Mouse (Mus musculus) cortical plate, adult 2 months (tissue): ENCODE data around the gene Olfr287. TPM values are rescaled to one million over a fixed set of nuclear protein-coding genes. Genes with fewer than 3 reads are reported as not detected.

Source experiments
- H3K27ac ChIP-seq: fragments of 200-500 bp; 2 replicates; pipeline ENCODE4 v1.5.1; 2012; ENCODE audit warnings: low read length, control low read depth, inconsistent platforms; ENCODE audit not compliant: insufficient read depth
- H3K4me1 ChIP-seq: fragments of 200-500 bp; 2 replicates; pipeline ENCODE4 v1.6.1; 2011; ENCODE audit warnings: low read length; ENCODE audit not compliant: control insufficient read depth, insufficient read depth
- H3K4me3 ChIP-seq: fragments of 200-500 bp; 2 replicates; pipeline ENCODE4 v1.5.1; 2011; ENCODE audit warnings: mild to moderate bottlenecking, low read length, control low read depth; ENCODE audit not compliant: insufficient read depth
- CTCF ChIP-seq: fragments of 200-500 bp; IDR thresholded peaks from 2 replicates; pipeline ENCODE4 v1.5.1; 2011; ENCODE audit warnings: mild to moderate bottlenecking, control low read depth, low read length; ENCODE audit not compliant: insufficient read depth; ENCODE audit errors: extremely low read depth
- POLR2A ChIP-seq: fragments of 200-500 bp; IDR thresholded peaks from 2 replicates; pipeline ENCODE4 v1.6.1; 2011; ENCODE audit warnings: mild to moderate bottlenecking, low read length, control low read depth; ENCODE audit not compliant: insufficient read depth; ENCODE audit errors: extremely low read depth
- polyA plus RNA-seq: library from polyadenylated mRNA; depleted of rRNA; stranded (reverse); fragments of >200 nt; gene quantifications from 2 replicates; pipeline ENCODE4 v1.2.3, GENCODE M21; 2012; rRNA removed

Olfr287 gene
- polyA plus RNA-seq, 1 experiment: 18.2 TPM

- peaks cover 2% of the 10 kb centered on the region; the same call in 1 of the 2 replicates for H3K4me1 ChIP-seq
- TF ChIP-seq CTCF: no peak
- TF ChIP-seq POLR2A: no peak
- no peak overlapping the region for H3K27ac ChIP-seq
- H3K4me3 ChIP-seq: peak overlapping the region; percentile 52
These were observed 50.5 kb downstream of the Olfr287 start for GRCm38 (mm10) chr15:98170365-98170764.

- H3K4me1 ChIP-seq: no peaks in the 10 kb centered on the region; the same call in 1 of the 2 replicates
- H3K4me3 ChIP-seq: peak overlapping the region; percentile 52
- TF ChIP-seq CTCF: no peak
- no peak for TF ChIP-seq POLR2A
- H3K27ac ChIP-seq: no peak overlapping the region
These were observed 52.2 kb downstream of the Olfr287 start for GRCm38 (mm10) chr15:98168622-98169004.

- Histone ChIP-seq H3K4me1 (no peaks in the 10 kb centered on the region; the same call in 1 of the 2 replicates), H3K4me3 (peak overlapping the region; percentile 52), H3K27ac (no peak overlapping the region)
- TF ChIP-seq CTCF: no peak
- TF ChIP-seq POLR2A: peak; percentile 97
These were observed 52.9 kb downstream of the Olfr287 start for GRCm38 (mm10) chr15:98167645-98168621.

GRCm38 (mm10) chr15:98166963-98167644 is 53.8 kb downstream of the Olfr287 start, which contains the start of gene Ccdc184:
TSS of gene Ccdc184 (plus strand) at chr15:98167158.
- H3K4me1 ChIP-seq: no peaks in the 10 kb centered on the region; the same call in 1 of the 2 replicates
- no peak within 1 kb of the TSS for H3K27ac ChIP-seq
- TF ChIP-seq CTCF (no peak), POLR2A (no peak)
- peak within 1 kb of the TSS; percentile 52 for H3K4me3 ChIP-seq

GRCm38 (mm10) chr15:98165525-98165924 is 55.3 kb downstream of the Olfr287 start, which contains the start of gene Asb8:
TSS of gene Asb8 (minus strand) at chr15:98165625.
- H3K27ac ChIP-seq: no peak within 1 kb of the TSS
- no peak within 1 kb of the TSS for H3K4me3 ChIP-seq
- TF ChIP-seq CTCF (no peak), POLR2A (no peak)
- no peaks in the 10 kb centered on the region; the same call in 1 of the 2 replicates for H3K4me1 ChIP-seq

- Histone ChIP-seq H3K27ac (no peak overlapping the region), H3K4me3 (no peak overlapping the region), H3K4me1 (no peaks in the 10 kb centered on the region; the same call in 1 of the 2 replicates)
- TF ChIP-seq CTCF (no peak), POLR2A (no peak)
These were observed 58.3 kb downstream of the Olfr287 start for GRCm38 (mm10) chr15:98162561-98162960.

- no peak for TF ChIP-seq CTCF
- no peak for TF ChIP-seq POLR2A
- no peaks in the 10 kb centered on the region for H3K4me1 ChIP-seq
- H3K4me3 ChIP-seq: no peak overlapping the region
- no peak overlapping the region for H3K27ac ChIP-seq
These were observed 59.6 kb downstream of the Olfr287 start for GRCm38 (mm10) chr15:98161026-98161805.

- H3K4me1 ChIP-seq: 0 out of 2 replicates have a peak, but pooled peaks cover 1% of the 10 kb centered on the region
- no peak overlapping the region for H3K27ac ChIP-seq
- no peak for TF ChIP-seq CTCF
- TF ChIP-seq POLR2A: no peak
- H3K4me3 ChIP-seq: no peak overlapping the region
These were observed 63.6 kb downstream of the Olfr287 start for GRCm38 (mm10) chr15:98157253-98157652.

Other genes with a start within 250 kb of the Olfr287 start
- gene Col2a1, start 216.4 kb downstream of the Olfr287 start, polyA plus RNA-seq: 0.87 and 1.1 TPM in 2 replicates
- 391 and 405 TPM in 2 replicates for gene Pfkm, start 128.5 kb downstream of the Olfr287 start, polyA plus RNA-seq
- 10.3 and 10.6 TPM in 2 replicates for gene Senp1, start 127.3 kb downstream of the Olfr287 start, polyA plus RNA-seq
- gene Asb8, start 55.4 kb downstream of the Olfr287 start, polyA plus RNA-seq: 66.5 and 69.5 TPM in 2 replicates
- 22.6 and 23.0 TPM in 2 replicates for gene Ccdc184, start 53.9 kb downstream of the Olfr287 start, polyA plus RNA-seq
- gene Olfr288, start 25.5 kb downstream of the Olfr287 start, polyA plus RNA-seq: 0.42 and 0.46 TPM in 2 replicates
- 0.25 TPM in 1 of 2 replicates, not detected in the other for gene Gm44579, start 79 bp downstream of the Olfr287 start, polyA plus RNA-seq
- gene Olfr286, start 13.4 kb upstream of the Olfr287 start, polyA plus RNA-seq: not detected in 2 replicates
- not detected in 2 replicates for gene H1fnt, start 36.2 kb upstream of the Olfr287 start, polyA plus RNA-seq
- gene Zfp641, start 75.1 kb upstream of the Olfr287 start, polyA plus RNA-seq: 10.3 and 12.2 TPM in 2 replicates
- not detected in 2 replicates for gene Olfr285, start 96.3 kb upstream of the Olfr287 start, polyA plus RNA-seq
- not detected in 2 replicates for gene Olfr284, start 119.9 kb upstream of the Olfr287 start, polyA plus RNA-seq
- 0.21 and 0.26 TPM in 2 replicates for gene Olfr283, start 159.9 kb upstream of the Olfr287 start, polyA plus RNA-seq
- gene Olfr282, start 210.2 kb upstream of the Olfr287 start, polyA plus RNA-seq: not detected in 2 replicates
- gene Olfr281, start 231.5 kb upstream of the Olfr287 start, polyA plus RNA-seq: not detected in 2 replicates
- gene OR5BS1P, start 248.8 kb upstream of the Olfr287 start, polyA plus RNA-seq: not detected in 2 replicates